Mouse (Mus musculus): ENCODE measurements around the gene Pef1.

- TF ChIP-seq POLR2A (IDR thresholded peaks at IDR 0.05; ENCODE audit: insufficient read depth, low read depth, low read length) (no peak), CTCF (IDR thresholded peaks at IDR 0.05) (no peak), EP300 (IDR thresholded peaks at IDR 0.05; ENCODE audit: insufficient read depth, low read depth, low read length) (no peak)
Measured at GRCm38 (mm10) chr4:130073367-130073766, 29.0 kb upstream of the Pef1 start.
